Mouse (Mus musculus) C2C12 (cell line): ENCODE data around the gene Parp2. TPM values are rescaled to one million over a fixed set of nuclear protein-coding genes. Genes with fewer than 3 reads are reported as not detected.
"Not testable (repeated sequence)": the region's sequence is repeated elsewhere in the genome, so short reads cannot be mapped to it uniquely, and the experiment has no call there.

Experiments
- H3K27me3 ChIP-seq: one replicate; pipeline ENCODE4 v1.6.1; 2011; ENCODE audit not compliant: control insufficient read depth, insufficient read depth, insufficient read length
- H3K36me3 ChIP-seq: one replicate; pipeline ENCODE4 v1.6.1; 2011; ENCODE audit not compliant: control insufficient read depth, insufficient read depth
- H3K4me3 ChIP-seq: one replicate; pipeline ENCODE4 v1.5.1; 2011; ENCODE audit warnings: mild to moderate bottlenecking, control low read depth; ENCODE audit not compliant: poor library complexity, insufficient read depth, severe bottlenecking
- H3K79me2 ChIP-seq: one replicate; pipeline ENCODE4 v1.6.1; 2011; ENCODE audit not compliant: control insufficient read depth, insufficient read depth
- H3K79me3 ChIP-seq: one replicate; pipeline ENCODE4 v1.6.1; 2011; ENCODE audit warnings: low read depth, control low read depth
- H3ac ChIP-seq: one replicate; pipeline ENCODE3; 2011; ENCODE audit warnings: low read depth; ENCODE audit not compliant: control insufficient read depth, insufficient read length
- CEBPB ChIP-seq: IDR thresholded peaks from one replicate; pipeline ENCODE4 v1.6.1; 2011; ENCODE audit warnings: low read depth, mild to moderate bottlenecking, control low read depth, moderate library complexity
- CTCF ChIP-seq: IDR thresholded peaks from one replicate; pipeline ENCODE4 v1.5.1; 2011; ENCODE audit not compliant: control insufficient read depth, insufficient read depth, insufficient read length
- FOSL1 ChIP-seq: IDR thresholded peaks from one replicate; pipeline ENCODE4 v1.8.0; 2011; ENCODE audit warnings: mild to moderate bottlenecking, low read length; ENCODE audit not compliant: poor library complexity, insufficient read depth, severe bottlenecking
- MAX ChIP-seq: IDR thresholded peaks from one replicate; pipeline ENCODE4 v1.6.1; 2011; ENCODE audit warnings: mild to moderate bottlenecking, control low read depth
- MYOD1 ChIP-seq: IDR thresholded peaks from one replicate; pipeline ENCODE4 v1.6.1; 2011; ENCODE audit warnings: low read depth; ENCODE audit not compliant: control insufficient read depth, insufficient read length
- MYOG ChIP-seq: IDR thresholded peaks from one replicate; pipeline ENCODE4 v1.6.1; 2011; ENCODE audit not compliant: control insufficient read depth, insufficient read length; ENCODE audit errors: extremely low read depth
- USF1 ChIP-seq: IDR thresholded peaks from one replicate; pipeline ENCODE4 v1.6.1; 2011; ENCODE audit warnings: low read depth, mild to moderate bottlenecking, control low read depth, moderate library complexity
- polyA plus RNA-seq: library from polyadenylated mRNA; unstranded; fragments of >200 nt; fragmentation: generic; extraction: Trizol; gene quantifications from one replicate; pipeline ENCODE4 v1.2.1, GENCODE M21; 2012; ENCODE audit warnings: missing spikeins

Gene Parp2
- polyA plus RNA-seq, 1 experiment, result 18.2 TPM

GRCm38 (mm10) chr14:50837236-50837635 lies 29.6 kb downstream of the Parp2 start:
- Histone ChIP-seq H3K27me3 (no peaks in the 10 kb centered on the region), H3K79me2 (no peaks in the 10 kb centered on the region), H3K79me3 (no peaks in the 10 kb centered on the region), H3K36me3 (peaks cover 20% of the 10 kb centered on the region), H3K4me3 (no peak overlapping the region), H3ac (no peak overlapping the region)
- TF ChIP-seq CEBPB, result no peak
- TF ChIP-seq USF1, result no peak
- no peak for TF ChIP-seq MYOG
- TF ChIP-seq FOSL1, result no peak
- no peak for TF ChIP-seq MAX
- no peak for TF ChIP-seq CTCF
- TF ChIP-seq MYOD1, result no peak

GRCm38 (mm10) chr14:50855788-50856187 lies 48.1 kb downstream of the Parp2 start:
- TF ChIP-seq FOSL1, result no peak
- no peak for TF ChIP-seq MAX
- TF ChIP-seq MYOG, result no peak
- no peak for TF ChIP-seq CEBPB
- Histone ChIP-seq H3K79me3 (no peaks in the 10 kb centered on the region), H3ac (no peak overlapping the region), H3K79me2 (no peaks in the 10 kb centered on the region), H3K4me3 (no peak overlapping the region), H3K27me3 (no peaks in the 10 kb centered on the region), H3K36me3 (peaks cover 47% of the 10 kb centered on the region)

- Histone ChIP-seq H3K4me3 (no peak overlapping the region), H3K79me2 (no peaks in the 10 kb centered on the region), H3K27me3 (no peaks in the 10 kb centered on the region), H3ac (no peak overlapping the region), H3K79me3 (no peaks in the 10 kb centered on the region), H3K36me3 (peaks cover 47% of the 10 kb centered on the region)
- no peak for TF ChIP-seq MYOG
- TF ChIP-seq MYOD1, result no peak
- TF ChIP-seq MAX, result no peak
- TF ChIP-seq FOSL1, result no peak
- TF ChIP-seq CEBPB, result no peak
- TF ChIP-seq CTCF, result no peak
- TF ChIP-seq USF1, result no peak
These were observed 55.0 kb downstream of the Parp2 start for GRCm38 (mm10) chr14:50862641-50863040.

GRCm38 (mm10) chr14:50865005-50865404 lies 57.4 kb downstream of the Parp2 start:
- not testable (repeated sequence) for H3K27me3 ChIP-seq, H3K4me3 ChIP-seq, H3ac ChIP-seq, H3K79me3 ChIP-seq
- peaks cover 45% of the 10 kb centered on the region for H3K36me3 ChIP-seq
- H3K79me2 ChIP-seq, result peaks cover 12% of the 10 kb centered on the region

DNA sequence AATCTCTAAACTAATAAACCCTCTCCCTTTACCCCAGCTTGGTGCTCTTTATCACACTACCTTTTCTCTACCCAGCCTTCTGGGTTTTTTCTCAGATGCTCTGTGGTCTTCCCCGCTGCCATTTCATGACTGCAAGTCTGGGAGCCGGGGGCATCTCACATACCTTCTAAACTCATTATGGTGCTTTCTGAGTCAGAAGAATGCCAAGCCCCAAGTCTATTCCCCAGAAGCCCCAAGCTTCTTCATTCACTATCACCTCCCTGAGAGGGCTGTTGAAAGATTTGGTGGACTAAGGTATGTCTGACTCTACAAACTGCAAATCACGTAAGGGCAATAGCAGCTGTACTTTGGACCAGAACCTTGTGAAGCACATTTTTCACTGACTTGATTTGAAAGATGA lies 59.3 kb downstream of the Parp2 start:
- no peak overlapping the region for H3K4me3 ChIP-seq
- no peaks in the 10 kb centered on the region for H3K27me3 ChIP-seq
- no peaks in the 10 kb centered on the region for H3K79me3 ChIP-seq
- H3ac ChIP-seq, result no peak overlapping the region
- TF ChIP-seq MYOG (no peak), MYOD1 (no peak), CTCF (no peak), USF1 (no peak), CEBPB (no peak), MAX (no peak), FOSL1 (no peak)
- peaks cover 12% of the 10 kb centered on the region for H3K79me2 ChIP-seq
- peaks cover 32% of the 10 kb centered on the region for H3K36me3 ChIP-seq

- TF ChIP-seq CEBPB, result no peak
- TF ChIP-seq CTCF, result no peak
- no peak for TF ChIP-seq MYOD1
- no peak for TF ChIP-seq USF1
- no peak for TF ChIP-seq MAX
- no peak for TF ChIP-seq FOSL1
- TF ChIP-seq MYOG, result no peak
- H3K27me3 ChIP-seq, result no peaks in the 10 kb centered on the region
- H3K36me3 ChIP-seq, result peaks cover 25% of the 10 kb centered on the region
- H3K79me2 ChIP-seq, result peaks cover 12% of the 10 kb centered on the region
- H3ac ChIP-seq, result no peak overlapping the region
- no peak overlapping the region for H3K4me3 ChIP-seq
- H3K79me3 ChIP-seq, result no peaks in the 10 kb centered on the region
These were observed 60.6 kb downstream of the Parp2 start for GRCm38 (mm10) chr14:50868211-50868610.

GRCm38 (mm10) chr14:50868656-50869055 lies 61.0 kb downstream of the Parp2 start:
- no peaks in the 10 kb centered on the region for H3K27me3 ChIP-seq
- no peaks in the 10 kb centered on the region for H3K79me3 ChIP-seq
- peaks cover 25% of the 10 kb centered on the region for H3K36me3 ChIP-seq
- peaks cover 12% of the 10 kb centered on the region for H3K79me2 ChIP-seq
- no peak overlapping the region for H3ac ChIP-seq
- H3K4me3 ChIP-seq, result no peak overlapping the region
- TF ChIP-seq MYOD1 (no peak), MAX (no peak), USF1 (no peak), MYOG (no peak), CEBPB (no peak), FOSL1 (no peak), CTCF (no peak)
